Mouse (Mus musculus) stomach, postnatal 0 days (tissue): ENCODE data around the gene Gga3. TPM values are rescaled to one million over a fixed set of nuclear protein-coding genes. Genes with fewer than 3 reads are reported as not detected.

Source experiments
- ATAC-seq: fragments of 200-750 bp; cut with Nextera tagmentation; 2 replicates; pipeline ENCODE4 v1.8.0; 2017; ENCODE audit not compliant: low FRiP score, low TSS enrichment
- DNase-seq: peaks from one replicate; pipeline ENCODE4 v3.0.0-alpha.2; 2016; ENCODE audit warnings: low spot score
- H3K27ac ChIP-seq: fragments of 300-500 bp; sonication (generic); replicated peaks from 2 replicates; pipeline ENCODE4 v1.5.1; 2014; ENCODE audit warnings: mild to moderate bottlenecking, control low read depth
- H3K27me3 ChIP-seq: fragments of 300-500 bp; sonication (generic); 2 replicates; pipeline ENCODE4 v1.6.1; 2014; ENCODE audit warnings: low read length; ENCODE audit not compliant: control insufficient read depth, insufficient read depth
- H3K36me3 ChIP-seq: fragments of 300-500 bp; sonication (generic); 2 replicates; pipeline ENCODE4 v1.6.1; 2014; ENCODE audit warnings: low read length, mixed read lengths; ENCODE audit not compliant: control insufficient read depth, insufficient read depth
- H3K4me1 ChIP-seq: fragments of 300-500 bp; sonication (generic); replicated peaks from 2 replicates; pipeline ENCODE4 v1.6.1; 2014; ENCODE audit warnings: antibody characterized with exemption; ENCODE audit not compliant: control insufficient read depth, insufficient read depth
- H3K4me2 ChIP-seq: fragments of 300-500 bp; sonication (generic); replicated peaks from 2 replicates; pipeline ENCODE4 v1.6.1; 2014; ENCODE audit warnings: low read depth, mild to moderate bottlenecking, control low read depth, moderate library complexity
- H3K4me3 ChIP-seq: fragments of 300-500 bp; sonication (generic); 2 replicates; pipeline ENCODE4 v1.5.1; 2014; ENCODE audit warnings: low read depth, low read length, control low read depth
- H3K9ac ChIP-seq: fragments of 300-500 bp; sonication (generic); 2 replicates; pipeline ENCODE4 v1.6.1; 2014; ENCODE audit warnings: mild to moderate bottlenecking, low read length, control low read depth, mixed read lengths
- H3K9me3 ChIP-seq: fragments of 300-500 bp; sonication (generic); 2 replicates; pipeline ENCODE4 v1.6.1; 2016; ENCODE audit warnings: low read length; ENCODE audit not compliant: control insufficient read depth
- CTCF ChIP-seq: IDR thresholded peaks from 2 replicates; pipeline ENCODE4 v1.5.1; 2016; ENCODE audit warnings: antibody characterized with exemption, low read depth, mild to moderate bottlenecking, moderate library complexity
- EP300 ChIP-seq: optimal IDR thresholded peaks from 2 replicates; pipeline ENCODE3; 2016; ENCODE audit warnings: antibody characterized with exemption
- WGBS: fragments of 180-500 bp; shearing (Covaris S2); extraction: QIAGEN DNeasy Blood & Tissue Kit; methylation state at CpG from one replicate; pipeline ENCODE4 v1.1.7; 2014; 5-methylcytosine and 5-hydroxymethylcytosine counted together
- polyA plus RNA-seq: library from polyadenylated mRNA; unstranded; fragments of >200 nt; fragmentation: Nextera tagmentation; extraction: Ambion mirVana; gene quantifications from 2 replicates; pipeline ENCODE4 v1.2.1, GENCODE M21; 2015

Gga3 gene
- polyA plus RNA-seq, 1 experiment from 2014 or later, result 5.2 TPM

DNA sequence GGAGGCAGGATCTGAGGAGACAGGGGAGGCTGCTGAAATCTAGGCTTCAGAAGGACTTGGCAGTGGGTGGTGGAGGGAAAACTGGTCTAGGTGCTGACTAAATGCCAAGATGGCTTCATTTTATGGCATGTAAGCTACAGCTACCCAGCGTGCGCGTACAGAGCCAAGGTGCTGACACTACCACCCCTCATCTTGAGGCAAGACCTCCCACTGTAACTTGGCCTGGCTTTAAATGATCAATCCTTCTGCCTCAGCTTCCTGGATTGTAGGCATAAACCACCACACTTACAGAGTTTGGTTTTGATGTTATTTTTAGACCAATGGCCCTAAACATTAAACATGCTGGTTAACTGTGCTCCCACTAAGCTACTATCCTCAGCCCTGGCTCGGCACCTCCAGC is 35.7 kb upstream of the Gga3 start:
- Histone ChIP-seq H3K4me3 (no peak overlapping the region), H3K9me3 (no peaks in the 10 kb centered on the region), H3K4me2 (no peak overlapping the region), H3K27ac (0 out of 2 replicates have a peak overlapping the region, but pooled peaks have one; percentile 4), H3K4me1 (no peaks in the 10 kb centered on the region), H3K36me3 (no peaks in the 10 kb centered on the region), H3K27me3 (no peaks in the 10 kb centered on the region), H3K9ac (peak overlapping the region; percentile 31; the same call in 1 of the 2 replicates)
- TF ChIP-seq CTCF, result no peak
- TF ChIP-seq EP300, result no peak
- ATAC-seq (no peak), DNase-seq (no peak)
- WGBS, result 78% methylated on average over 4 of the region's 4 CpGs

GRCm38 (mm10) chr11:115638498-115639409 is 34.9 kb upstream of the Gga3 start:
- H3K27ac ChIP-seq, result 0 out of 2 replicates have a peak overlapping the region, but pooled peaks have one; percentile 4
- no peak overlapping the region for H3K4me2 ChIP-seq
- no peak overlapping the region for H3K4me3 ChIP-seq
- H3K4me1 ChIP-seq, result no peaks in the 10 kb centered on the region
- DNase-seq (peak; percentile 45), ATAC-seq (peak; percentile 58)
- H3K9me3 ChIP-seq, result no peaks in the 10 kb centered on the region
- no peaks in the 10 kb centered on the region for H3K27me3 ChIP-seq
- no peak for TF ChIP-seq EP300
- no peak for TF ChIP-seq CTCF
- H3K36me3 ChIP-seq, result no peaks in the 10 kb centered on the region
- WGBS, result 60% methylated on average over 5 of the region's 5 CpGs
- peak overlapping the region; percentile 31; the same call in 1 of the 2 replicates for H3K9ac ChIP-seq

DNA sequence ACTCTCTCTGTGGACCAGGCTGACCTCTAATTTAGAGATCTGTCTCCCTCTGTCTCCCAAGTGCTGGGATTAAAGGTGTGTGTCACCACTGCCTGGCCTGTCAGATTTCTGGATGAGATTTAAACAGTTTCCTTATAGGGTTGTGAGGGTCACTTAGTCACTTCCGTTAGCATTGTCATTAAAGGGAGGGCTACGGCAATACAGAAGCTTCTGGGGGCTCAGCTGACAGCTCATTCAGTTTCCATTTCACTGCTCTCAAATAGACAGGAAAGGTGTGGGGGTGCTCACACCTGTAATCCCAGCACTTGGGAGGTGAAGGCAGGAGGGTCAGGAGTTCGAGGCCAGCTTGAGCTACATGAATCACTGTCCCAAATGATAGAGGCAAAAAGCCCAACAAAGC is 33.1 kb upstream of the Gga3 start:
- Histone ChIP-seq H3K4me3 (no peak overlapping the region), H3K9me3 (no peaks in the 10 kb centered on the region), H3K9ac (no peak overlapping the region), H3K4me2 (no peak overlapping the region), H3K27me3 (no peaks in the 10 kb centered on the region), H3K36me3 (no peaks in the 10 kb centered on the region), H3K4me1 (no peaks in the 10 kb centered on the region), H3K27ac (no peak overlapping the region)
- WGBS, result 81% methylated on average over 3 of the region's 3 CpGs
- TF ChIP-seq CTCF (no peak), EP300 (no peak)
- no peak for DNase-seq
- no peak for ATAC-seq

GRCm38 (mm10) chr11:115635484-115635883 is 31.6 kb upstream of the Gga3 start:
- no peaks in the 10 kb centered on the region for H3K36me3 ChIP-seq
- no peak for TF ChIP-seq EP300
- TF ChIP-seq CTCF, result no peak
- H3K4me3 ChIP-seq, result no peak overlapping the region
- no peak overlapping the region for H3K27ac ChIP-seq
- WGBS, result 75% methylated on average over 8 of the region's 8 CpGs
- H3K9ac ChIP-seq, result no peak overlapping the region
- H3K4me2 ChIP-seq, result no peak overlapping the region
- H3K4me1 ChIP-seq, result no peaks in the 10 kb centered on the region
- DNase-seq (no peak), ATAC-seq (no peak)
- no peaks in the 10 kb centered on the region for H3K9me3 ChIP-seq
- no peaks in the 10 kb centered on the region for H3K27me3 ChIP-seq

DNA sequence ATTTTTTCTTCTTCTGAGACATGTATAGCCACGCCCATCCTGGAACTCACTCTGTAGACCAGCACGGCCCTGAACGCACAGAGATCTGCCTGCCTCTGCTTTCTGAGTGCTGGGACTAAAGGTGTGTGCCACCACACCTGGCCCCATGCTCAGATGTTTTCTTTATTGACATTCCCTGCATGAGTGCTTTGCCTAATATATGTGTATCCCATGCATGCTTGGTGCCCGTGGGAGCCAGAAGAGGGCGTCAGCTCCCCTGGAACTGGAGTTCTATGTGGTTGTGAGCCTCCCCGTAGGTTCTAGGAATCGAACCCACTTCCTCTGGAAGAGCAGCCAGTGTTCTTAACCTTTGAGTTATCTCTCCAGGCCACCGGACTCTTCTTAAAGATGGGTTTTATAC is 31.2 kb upstream of the Gga3 start:
- no peak for DNase-seq
- H3K4me2 ChIP-seq, result no peak overlapping the region
- H3K27ac ChIP-seq, result no peak overlapping the region
- H3K9me3 ChIP-seq, result no peaks in the 10 kb centered on the region
- TF ChIP-seq CTCF (0 out of 2 replicates have a peak, but pooled peaks have one; percentile 8), EP300 (no peak)
- no peaks in the 10 kb centered on the region for H3K4me1 ChIP-seq
- H3K4me3 ChIP-seq, result no peak overlapping the region
- H3K9ac ChIP-seq, result no peak overlapping the region
- WGBS, result 84% methylated on average over 8 of the region's 8 CpGs
- no peaks in the 10 kb centered on the region for H3K27me3 ChIP-seq
- H3K36me3 ChIP-seq, result no peaks in the 10 kb centered on the region
- no peak for ATAC-seq

DNA sequence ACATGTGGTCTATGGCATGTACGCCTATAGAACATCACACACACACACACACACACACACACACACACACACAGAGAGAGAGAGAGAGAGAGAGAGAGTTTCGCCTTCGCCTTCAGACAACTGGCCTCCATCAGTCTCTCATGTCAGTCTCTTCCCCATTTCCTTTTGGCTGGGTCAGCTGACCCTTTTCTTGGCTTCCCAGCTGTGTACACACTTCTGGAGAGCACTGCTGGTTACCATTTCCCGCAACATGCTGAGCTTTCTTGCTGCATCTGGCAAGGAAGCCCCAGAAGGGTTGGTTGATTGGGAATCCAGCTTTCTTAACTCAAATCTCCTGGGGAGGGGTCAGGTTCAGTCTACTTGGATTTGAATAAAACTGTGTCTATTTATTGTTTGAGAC is 30.3 kb upstream of the Gga3 start:
- Histone ChIP-seq H3K27ac (no peak overlapping the region), H3K4me2 (no peak overlapping the region), H3K4me1 (no peaks in the 10 kb centered on the region), H3K4me3 (no peak overlapping the region), H3K9ac (no peak overlapping the region), H3K27me3 (no peaks in the 10 kb centered on the region), H3K36me3 (no peaks in the 10 kb centered on the region), H3K9me3 (no peaks in the 10 kb centered on the region)
- WGBS, result 42% methylated on average over 4 of the region's 4 CpGs
- ATAC-seq, result no peak
- TF ChIP-seq EP300, result no peak
- TF ChIP-seq CTCF, result no peak
- DNase-seq, result no peak
